Mouse (Mus musculus) midbrain, embryonic 10.5 days (tissue): ENCODE results near the gene Arhgef5. TPM values are rescaled to one million over a fixed set of nuclear protein-coding genes. Genes with fewer than 3 reads are reported as not detected.

ENCODE experiments used
- DNase-seq: peaks from one replicate; pipeline ENCODE4 v3.0.0-alpha.2; 2017; ENCODE audit warnings: low spot score
- H3K27ac ChIP-seq: fragments of 300-500 bp; sonication (generic); replicated peaks from 2 replicates; pipeline ENCODE4 v1.5.1; 2016; ENCODE audit warnings: mild to moderate bottlenecking
- H3K27me3 ChIP-seq: fragments of 300-500 bp; sonication (generic); 2 replicates; pipeline ENCODE4 v1.6.1; 2016; ENCODE audit warnings: low read depth, mild to moderate bottlenecking; ENCODE audit not compliant: poor library complexity, severe bottlenecking
- H3K36me3 ChIP-seq: fragments of 300-500 bp; sonication (generic); 2 replicates; pipeline ENCODE4 v1.6.1; 2016; ENCODE audit warnings: mild to moderate bottlenecking, moderate library complexity
- H3K4me1 ChIP-seq: fragments of 300-500 bp; sonication (generic); 2 replicates; pipeline ENCODE4 v1.6.1; 2016
- H3K4me3 ChIP-seq: fragments of 300-500 bp; sonication (generic); 2 replicates; pipeline ENCODE4 v1.5.1; 2016; ENCODE audit warnings: mild to moderate bottlenecking, moderate library complexity
- H3K9me3 ChIP-seq: fragments of 300-500 bp; sonication (generic); replicated peaks from 2 replicates; pipeline ENCODE4 v1.6.1; 2016; ENCODE audit warnings: mild to moderate bottlenecking
- WGBS: fragments of 180-500 bp; shearing (Covaris S2); methylation state at CpG from one replicate; pipeline ENCODE4 v1.1.7; 2016; 5-methylcytosine and 5-hydroxymethylcytosine counted together
- polyA plus RNA-seq: library from polyadenylated mRNA; unstranded; fragments of >200 nt; fragmentation: Nextera tagmentation; extraction: Ambion mirVana; gene quantifications from 2 replicates; pipeline ENCODE4 v1.2.1, GENCODE M21; 2016

The Arhgef5 gene
- polyA plus RNA-seq, 1 experiment from 2014 or later, result 2.9 TPM

- Histone ChIP-seq H3K27me3 (no peaks in the 10 kb centered on the region), H3K27ac (no peak overlapping the region), H3K9me3 (no peaks in the 10 kb centered on the region), H3K36me3 (no peaks in the 10 kb centered on the region), H3K4me3 (no peak overlapping the region), H3K4me1 (peaks cover 4% of the 10 kb centered on the region)
- DNase-seq, result no peak
- WGBS, result 85% methylated on average over 6 of the region's 6 CpGs
These were observed 27.2 kb downstream of the Arhgef5 start for GRCm38 (mm10) chr6:43292471-43293076.

- Histone ChIP-seq H3K4me1 (peaks cover 10% of the 10 kb centered on the region), H3K36me3 (no peaks in the 10 kb centered on the region), H3K4me3 (no peak overlapping the region), H3K27me3 (no peaks in the 10 kb centered on the region), H3K9me3 (no peaks in the 10 kb centered on the region), H3K27ac (no peak overlapping the region)
- WGBS, result 84% methylated on average over 7 of the region's 7 CpGs
- no peak for DNase-seq
These were observed 27.8 kb downstream of the Arhgef5 start for GRCm38 (mm10) chr6:43293175-43293574.

GRCm38 (mm10) chr6:43295908-43296307 lies 30.5 kb downstream of the Arhgef5 start:
- Histone ChIP-seq H3K4me3 (no peak overlapping the region), H3K27ac (no peak overlapping the region), H3K27me3 (no peaks in the 10 kb centered on the region), H3K36me3 (no peaks in the 10 kb centered on the region), H3K9me3 (no peaks in the 10 kb centered on the region), H3K4me1 (peaks cover 10% of the 10 kb centered on the region)
- DNase-seq, result no peak
- WGBS, result 58% methylated on average over 5 of the region's 5 CpGs

- H3K9me3 ChIP-seq, result no peaks in the 10 kb centered on the region
- 48% methylated on average over 7 of the region's 7 CpGs for WGBS
- H3K27me3 ChIP-seq, result no peaks in the 10 kb centered on the region
- peaks cover 10% of the 10 kb centered on the region for H3K4me1 ChIP-seq
- DNase-seq, result no peak
- H3K4me3 ChIP-seq, result no peak overlapping the region
- no peak overlapping the region for H3K27ac ChIP-seq
- H3K36me3 ChIP-seq, result no peaks in the 10 kb centered on the region
These were observed 31.6 kb downstream of the Arhgef5 start for GRCm38 (mm10) chr6:43296798-43297507.

GRCm38 (mm10) chr6:43297508-43297850 lies 32.1 kb downstream of the Arhgef5 start:
- peaks cover 10% of the 10 kb centered on the region for H3K4me1 ChIP-seq
- WGBS, result 22% methylated on average over 2 of the region's 2 CpGs
- H3K4me3 ChIP-seq, result no peak overlapping the region
- H3K27ac ChIP-seq, result no peak overlapping the region
- peak; percentile 27 for DNase-seq
- H3K36me3 ChIP-seq, result no peaks in the 10 kb centered on the region
- H3K9me3 ChIP-seq, result no peaks in the 10 kb centered on the region
- no peaks in the 10 kb centered on the region for H3K27me3 ChIP-seq

- no peak within 1 kb of the TSS for H3K4me3 ChIP-seq
- no peak for DNase-seq
- H3K27me3 ChIP-seq, result no peaks in the 10 kb centered on the region
- H3K27ac ChIP-seq, result no peak within 1 kb of the TSS
- H3K36me3 ChIP-seq, result no peaks in the 10 kb centered on the region
- peaks cover 10% of the 10 kb centered on the region; the same call in 1 of the 2 replicates for H3K4me1 ChIP-seq
- no peaks in the 10 kb centered on the region for H3K9me3 ChIP-seq
- 58% methylated on average over 16 of the region's 16 CpGs for WGBS
These were observed 44.1 kb downstream of the Arhgef5 start, which contains the start of gene Nobox for GRCm38 (mm10) chr6:43309454-43309853. Gene Nobox (minus strand): TSS chr6:43309554.

- 80% methylated on average over 6 of the region's 6 CpGs for WGBS
- no peak overlapping the region for H3K4me3 ChIP-seq
- H3K36me3 ChIP-seq, result no peaks in the 10 kb centered on the region
- no peaks in the 10 kb centered on the region for H3K27me3 ChIP-seq
- H3K4me1 ChIP-seq, result peaks cover 10% of the 10 kb centered on the region; the same call in 1 of the 2 replicates
- DNase-seq, result no peak
- H3K27ac ChIP-seq, result no peak overlapping the region
- H3K9me3 ChIP-seq, result no peaks in the 10 kb centered on the region
These were observed 44.7 kb downstream of the Arhgef5 start for GRCm38 (mm10) chr6:43310071-43310470.

GRCm38 (mm10) chr6:43312546-43312945 lies 47.2 kb downstream of the Arhgef5 start:
- Histone ChIP-seq H3K4me1 (peaks cover 10% of the 10 kb centered on the region; the same call in 1 of the 2 replicates), H3K9me3 (no peaks in the 10 kb centered on the region)

GRCm38 (mm10) chr6:43312961-43313656 lies 47.7 kb downstream of the Arhgef5 start:
- 70% methylated on average over 8 of the region's 8 CpGs for WGBS
- DNase-seq, result no peak
- Histone ChIP-seq H3K4me1 (peaks cover 10% of the 10 kb centered on the region; the same call in 1 of the 2 replicates), H3K4me3 (no peak overlapping the region), H3K27me3 (no peaks in the 10 kb centered on the region), H3K36me3 (no peaks in the 10 kb centered on the region), H3K9me3 (no peaks in the 10 kb centered on the region), H3K27ac (peak overlapping the region; percentile 52)

More at GRCm38 (mm10) chr6:43312546-43312945, 47.2 kb downstream of the Arhgef5 start:
- Histone ChIP-seq H3K27ac (peak overlapping the region; percentile 52), H3K4me3 (no peak overlapping the region), H3K27me3 (no peaks in the 10 kb centered on the region), H3K36me3 (no peaks in the 10 kb centered on the region)
- no peak for DNase-seq

GRCm38 (mm10) chr6:43333479-43333878 lies 68.1 kb downstream of the Arhgef5 start:
- Histone ChIP-seq H3K36me3 (no peaks in the 10 kb centered on the region), H3K27me3 (no peaks in the 10 kb centered on the region), H3K9me3 (no peaks in the 10 kb centered on the region), H3K27ac (no peak overlapping the region), H3K4me3 (no peak overlapping the region), H3K4me1 (no peaks in the 10 kb centered on the region)
- no peak for DNase-seq
- 75% methylated on average over 4 of the region's 4 CpGs for WGBS

GRCm38 (mm10) chr6:43335619-43336234 lies 70.3 kb downstream of the Arhgef5 start:
- H3K36me3 ChIP-seq, result no peaks in the 10 kb centered on the region
- no peaks in the 10 kb centered on the region for H3K9me3 ChIP-seq
- no peaks in the 10 kb centered on the region for H3K4me1 ChIP-seq
- no peak for DNase-seq
- H3K4me3 ChIP-seq, result no peak overlapping the region
- WGBS, result 93% methylated on average over 3 of the region's 3 CpGs
- H3K27ac ChIP-seq, result no peak overlapping the region
- no peaks in the 10 kb centered on the region for H3K27me3 ChIP-seq

- Histone ChIP-seq H3K9me3 (no peaks in the 10 kb centered on the region), H3K4me1 (no peaks in the 10 kb centered on the region), H3K27me3 (no peaks in the 10 kb centered on the region), H3K4me3 (no peak overlapping the region), H3K36me3 (no peaks in the 10 kb centered on the region), H3K27ac (no peak overlapping the region)
- no peak for DNase-seq
- WGBS, result 67% methylated on average over 10 of the region's 10 CpGs
These were observed 72.1 kb downstream of the Arhgef5 start for GRCm38 (mm10) chr6:43337491-43337961.
